Mouse (Mus musculus): ENCODE results near the gene Setdb2.
"Not testable (repeated sequence)": the region's sequence is repeated elsewhere in the genome, so short reads cannot be mapped to it uniquely, and the experiment has no call there.

The Setdb2 gene

DNA sequence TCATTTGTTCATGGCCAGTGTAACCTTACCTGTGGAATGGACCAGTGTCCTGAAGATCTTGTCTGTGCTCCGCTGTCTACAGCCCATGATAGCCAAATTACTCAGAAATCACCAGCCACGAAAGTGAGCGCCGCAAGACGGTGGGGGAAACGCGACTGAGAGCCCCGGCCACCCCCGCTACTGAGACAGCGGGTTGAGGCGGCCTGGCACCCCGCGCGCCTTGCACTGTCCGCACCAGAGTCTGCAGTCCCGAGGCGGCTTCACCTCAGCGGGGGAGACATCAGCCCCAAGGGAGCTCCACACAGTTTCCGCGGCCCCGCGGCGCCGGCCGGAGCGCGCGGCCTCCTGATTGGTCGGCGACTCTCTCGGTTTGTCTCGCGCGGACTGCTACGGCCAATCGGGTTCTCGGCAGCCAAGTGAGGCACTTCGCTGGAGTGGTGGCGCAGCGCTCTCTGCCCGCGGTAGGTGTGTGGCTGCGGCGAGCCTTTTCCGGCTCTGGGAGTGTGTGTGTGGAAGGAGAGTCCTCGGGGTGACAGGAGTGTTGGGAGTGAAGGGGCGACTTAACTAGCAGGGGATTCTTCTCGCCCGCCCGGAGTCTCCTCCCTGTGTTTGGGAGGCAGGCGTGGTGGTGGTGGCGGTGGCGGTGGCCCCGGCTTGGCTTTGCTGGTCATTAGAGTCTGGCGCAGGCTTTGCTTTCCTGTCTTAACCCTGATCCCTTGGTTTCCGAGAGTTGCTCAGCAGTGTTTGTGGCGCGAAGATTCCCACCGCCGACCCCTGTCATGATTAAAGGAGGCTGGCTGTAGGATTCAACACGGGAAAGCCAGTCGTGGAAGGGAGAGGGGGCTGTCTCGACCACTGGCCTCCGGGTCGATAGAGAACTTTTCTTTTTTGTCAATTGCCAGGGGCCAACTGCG is at the start of gene Setdb2, which contains the start of gene Cab39l:
Setdb2 (minus strand) TSS at position 327 of the 914 bp plus-strand sequence.
Cab39l (plus strand) TSS at position 415 of the 914 bp plus-strand sequence.
- DNase-seq (ENCODE audit: low spot score in 2 of 2), result peak; percentile 87 to 92

GRCm38 (mm10) chr14:59485247-59485810 is 44.6 kb upstream of the Setdb2 start:
- no peak for DNase-seq (ENCODE audit: low spot score in 2 of 2)

DNA sequence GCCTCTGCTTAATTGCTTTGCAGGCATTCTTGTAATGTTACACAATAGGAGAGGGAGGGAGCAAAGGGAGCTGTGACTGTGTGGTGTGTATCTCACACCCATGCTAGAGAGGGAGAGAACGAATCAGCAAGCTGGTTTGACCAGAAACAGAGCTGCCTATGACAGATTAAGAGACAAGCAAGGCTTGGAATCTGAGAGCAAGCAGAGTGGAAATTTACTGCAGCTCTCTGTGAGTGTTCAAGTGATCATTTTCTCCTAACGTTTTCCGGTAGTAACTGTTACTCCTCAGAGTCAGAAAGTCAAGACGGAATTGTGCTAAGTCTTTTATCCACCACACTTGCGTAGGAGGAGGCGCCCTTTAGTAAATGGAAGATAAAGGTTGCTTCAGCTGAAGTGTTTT is 38.0 kb upstream of the Setdb2 start:
- DNase-seq (ENCODE audit: low spot score in 2 of 2), result no peak

DNA sequence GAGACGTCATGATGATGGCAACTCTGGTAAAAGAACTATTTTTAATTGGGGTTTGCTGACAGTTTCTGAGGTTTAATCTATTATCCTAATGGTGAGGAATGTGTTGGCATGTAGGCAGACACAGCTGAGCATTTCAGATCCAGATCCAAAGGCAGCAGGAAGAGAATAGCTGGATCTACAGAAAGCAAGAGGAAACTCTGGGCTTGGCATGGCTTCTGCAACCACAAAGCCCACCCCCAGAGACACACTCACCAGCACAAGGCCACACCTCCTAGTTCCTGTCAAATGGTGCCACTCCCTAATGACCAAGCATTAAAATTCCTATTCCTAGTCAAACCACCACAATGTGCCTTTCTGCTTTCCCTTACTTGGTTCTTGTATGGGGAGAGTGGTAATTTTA is 30.1 kb upstream of the Setdb2 start:
- DNase-seq (ENCODE audit: low spot score in 2 of 2), result no peak

- DNase-seq (ENCODE audit: low spot score in 2 of 2), result no peak
Measured at GRCm38 (mm10) chr14:59467798-59468197, 27.1 kb upstream of the Setdb2 start.

DNA sequence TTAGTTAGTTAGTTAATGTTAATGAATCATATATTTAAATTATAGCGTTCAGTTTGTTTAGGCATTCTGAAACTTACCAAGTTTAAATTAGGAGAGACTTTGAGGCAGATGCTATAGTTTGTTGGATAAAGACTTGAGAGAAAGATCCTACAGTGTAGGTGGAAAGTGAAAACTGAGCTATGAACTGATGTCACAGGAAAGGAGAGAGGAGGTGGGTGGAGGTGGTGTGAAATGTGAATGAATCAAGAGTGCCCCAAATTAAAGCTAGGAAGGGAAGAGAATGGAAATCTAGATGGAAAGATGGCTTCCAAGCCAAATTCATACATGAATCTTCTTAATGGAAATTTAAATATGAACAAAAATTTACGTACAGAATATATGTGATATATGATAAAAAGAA is 25.8 kb upstream of the Setdb2 start:
- DNase-seq (ENCODE audit: low spot score in 2 of 2), result no peak

GRCm38 (mm10) chr14:59447981-59448380 is 7.3 kb upstream of the Setdb2 start:
- DNase-seq (ENCODE audit: low spot score in 2 of 2), result no peak

- DNase-seq (ENCODE audit: low spot score in 2 of 2), result no peak
Measured at GRCm38 (mm10) chr14:59445421-59445820, 4.7 kb upstream of the Setdb2 start.

DNA sequence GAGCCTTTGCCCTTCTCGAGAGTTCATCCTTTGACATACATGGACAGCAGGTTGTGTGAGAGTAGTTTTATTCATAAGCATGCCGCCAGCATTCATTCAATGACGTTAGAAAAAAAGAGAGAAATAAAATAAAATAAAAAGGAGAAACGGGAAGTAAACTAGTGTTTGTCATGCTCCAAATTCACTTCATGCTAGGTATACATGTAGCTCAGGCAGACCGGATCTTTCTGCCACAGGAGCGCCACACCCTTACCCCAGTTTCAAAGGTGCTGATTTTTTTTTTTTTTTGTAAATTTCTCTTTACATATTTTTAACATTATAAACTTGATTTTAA is 755 bp upstream of the Setdb2 start:
- DNase-seq (ENCODE audit: low spot score in 2 of 2), result no peak

DNA sequence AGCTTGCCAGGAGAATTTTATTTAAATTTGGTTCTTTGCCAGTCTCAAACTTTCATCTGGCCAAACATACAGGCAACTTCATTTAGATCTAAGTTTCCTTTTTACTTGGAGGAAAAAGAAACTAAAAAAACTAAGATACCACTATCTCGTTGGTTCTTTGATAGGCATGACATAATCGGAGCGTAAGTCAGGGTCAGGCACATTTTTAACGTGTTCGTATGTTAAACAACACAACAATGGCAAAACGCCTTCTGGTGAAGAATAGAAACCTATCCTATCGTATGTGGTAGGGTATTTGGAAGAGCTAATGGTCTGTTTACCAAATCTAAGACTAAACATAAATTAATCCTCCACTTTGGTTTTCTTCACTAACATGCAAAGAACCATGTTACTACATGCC is 645 bp downstream of the Setdb2 start:
- no peak for DNase-seq (ENCODE audit: low spot score in 2 of 2)

- no peak for DNase-seq (ENCODE audit: low spot score in 2 of 2)
Measured at GRCm38 (mm10) chr14:59438505-59438904, 2.2 kb downstream of the Setdb2 start.

DNA sequence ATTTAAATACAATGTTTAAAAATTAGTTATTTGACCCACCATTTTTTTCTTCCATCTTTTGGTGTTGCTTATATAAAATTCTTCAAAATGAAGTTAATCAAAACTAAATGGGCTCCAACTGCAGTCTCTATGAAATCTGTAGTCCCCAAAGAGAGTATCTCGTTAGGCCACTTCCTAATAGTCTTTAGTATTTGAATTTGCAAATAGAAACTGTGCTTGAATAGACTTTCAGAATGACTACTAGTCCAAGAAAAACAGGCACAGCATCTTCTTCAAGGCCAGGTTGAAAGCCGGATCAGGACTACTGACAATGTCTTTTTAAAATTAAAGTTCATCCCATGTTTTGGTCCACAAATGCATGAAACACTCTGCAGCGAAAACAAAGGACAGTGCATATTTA is 3.3 kb downstream of the Setdb2 start:
- no peak for DNase-seq (ENCODE audit: low spot score in 2 of 2)

GRCm38 (mm10) chr14:59435206-59435605 is 5.5 kb downstream of the Setdb2 start:
- no peak for DNase-seq (ENCODE audit: low spot score in 2 of 2)

GRCm38 (mm10) chr14:59433902-59434301 is 6.8 kb downstream of the Setdb2 start:
- no peak for DNase-seq (ENCODE audit: low spot score in 2 of 2)

DNA sequence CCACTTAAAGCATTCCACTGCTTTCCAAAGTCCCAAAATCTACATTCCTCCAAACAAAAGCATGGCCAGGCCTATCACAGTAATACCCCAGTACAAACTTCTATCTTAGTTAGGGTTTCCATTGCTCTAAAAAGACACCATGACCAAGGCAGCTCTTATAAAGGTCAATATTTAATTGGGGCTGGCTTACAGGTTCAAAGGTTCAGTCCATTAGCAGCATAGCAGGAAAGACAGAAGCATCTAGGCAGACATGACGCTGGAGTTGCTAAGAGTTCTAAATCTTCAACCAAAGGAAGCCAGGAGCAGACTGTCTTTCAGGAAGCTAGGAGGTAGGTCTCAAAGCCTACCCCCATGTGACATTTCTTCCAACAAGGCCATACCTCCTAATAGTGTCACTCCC is 10.1 kb downstream of the Setdb2 start:
- DNase-seq (ENCODE audit: low spot score in 2 of 2), result no peak

- DNase-seq (ENCODE audit: low spot score in 2 of 2), result no peak
Measured at GRCm38 (mm10) chr14:59422912-59423663, 17.6 kb downstream of the Setdb2 start.

DNA sequence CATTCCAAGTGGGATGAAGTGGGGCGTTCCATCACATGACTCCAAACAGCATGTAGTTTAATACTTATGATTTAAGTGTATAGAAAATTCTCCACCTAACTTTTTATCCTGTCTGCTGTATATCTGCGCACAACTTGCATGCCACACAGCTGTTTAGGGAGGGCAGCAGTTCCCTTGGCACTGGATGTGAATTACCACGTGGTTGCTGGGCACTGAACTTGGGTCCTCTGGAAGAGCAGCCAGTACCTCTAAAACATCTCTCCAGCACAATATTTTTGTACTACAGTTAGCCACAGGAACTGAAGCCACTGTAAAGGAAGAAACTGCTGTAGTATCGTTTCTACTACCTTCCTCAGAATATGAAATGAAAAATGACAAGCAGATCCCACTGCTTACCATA is 22.5 kb downstream of the Setdb2 start:
- no peak for DNase-seq (ENCODE audit: low spot score in 2 of 2)

GRCm38 (mm10) chr14:59414979-59415378 is 25.7 kb downstream of the Setdb2 start:
- not testable (repeated sequence) for DNase-seq (ENCODE audit: low spot score in 2 of 2)

- no peak for DNase-seq (ENCODE audit: low spot score in 2 of 2)
Measured at GRCm38 (mm10) chr14:59396999-59397398, 43.7 kb downstream of the Setdb2 start.

GRCm38 (mm10) chr14:59395281-59395680 is 45.4 kb downstream of the Setdb2 start, which contains the start of gene Phf11c:
TSS of gene Phf11c (minus strand) at chr14:59395381.
- DNase-seq (ENCODE audit: low spot score in 2 of 2), result no peak

DNA sequence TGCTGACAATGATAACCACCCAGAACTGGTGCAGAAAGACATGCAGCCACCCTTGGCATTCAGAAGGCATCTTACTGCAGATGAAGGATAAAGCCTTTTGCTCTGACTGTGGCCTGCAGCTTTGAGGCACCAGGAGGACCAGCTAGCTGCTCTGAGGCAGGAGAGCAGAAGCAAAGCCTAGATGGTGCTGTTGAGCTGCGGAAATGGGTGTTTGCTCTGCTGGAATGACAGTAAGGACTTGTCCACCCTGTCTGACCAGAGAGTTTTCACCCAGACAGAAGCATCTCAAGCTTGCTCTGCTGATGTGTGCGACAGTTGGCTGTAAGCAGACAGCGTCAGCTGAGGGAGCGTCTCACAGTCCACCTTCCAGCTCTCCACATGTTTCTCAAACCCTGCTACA is 50.5 kb downstream of the Setdb2 start:
- DNase-seq (ENCODE audit: low spot score in 2 of 2), result peak; percentile 13 to 23

DNA sequence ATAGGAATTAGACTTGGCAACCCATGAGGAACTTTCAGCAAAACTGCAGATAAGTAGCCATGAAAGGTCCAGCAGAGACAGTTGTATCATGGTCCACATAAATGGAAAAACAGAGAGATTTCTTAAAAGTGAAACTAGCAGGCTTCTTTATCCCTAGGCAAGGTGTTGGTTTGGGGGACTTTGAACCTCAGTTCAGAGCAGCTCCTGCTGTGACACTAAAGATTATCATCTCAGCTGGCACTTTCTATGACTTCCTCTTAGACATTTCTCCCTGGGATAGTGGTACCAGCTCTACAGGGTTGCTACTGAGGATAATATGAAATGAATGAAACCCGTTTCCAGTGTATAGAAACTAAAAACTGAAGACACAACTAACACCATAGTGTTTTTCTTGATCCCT is 51.2 kb downstream of the Setdb2 start:
- no peak for DNase-seq (ENCODE audit: low spot score in 2 of 2)

All from frontal cortex, postnatal 10 days (tissue).